Mouse (Mus musculus) testis, adult 2 months (tissue): ENCODE results near the gene Cd3e. TPM values are rescaled to one million over a fixed set of nuclear protein-coding genes. Genes with fewer than 3 reads are reported as not detected.
"Not testable (repeated sequence)": the region's sequence is repeated elsewhere in the genome, so short reads cannot be mapped to it uniquely, and the experiment has no call there.

Source experiments
- H3K27ac ChIP-seq: fragments of 200-500 bp; 2 replicates; pipeline ENCODE4 v1.5.1; 2012; ENCODE audit warnings: low read depth, low read length; ENCODE audit not compliant: control insufficient read depth, insufficient read depth
- H3K27me3 ChIP-seq: fragments of 200-500 bp; 2 replicates; pipeline ENCODE4 v1.6.1; 2012; ENCODE audit warnings: mild to moderate bottlenecking, low read length, moderate library complexity; ENCODE audit not compliant: control insufficient read depth, insufficient read depth
- H3K36me3 ChIP-seq: fragments of 200-500 bp; 2 replicates; pipeline ENCODE4 v1.6.1; 2012; ENCODE audit warnings: mild to moderate bottlenecking, low read length; ENCODE audit not compliant: control insufficient read depth, insufficient read depth
- H3K4me1 ChIP-seq: fragments of 200-500 bp; 2 replicates; pipeline ENCODE4 v1.6.1; 2012; ENCODE audit warnings: low read length; ENCODE audit not compliant: control insufficient read depth, insufficient read depth
- H3K4me3 ChIP-seq: fragments of 200-500 bp; 2 replicates; pipeline ENCODE4 v1.5.1; 2012; ENCODE audit warnings: low read depth, mild to moderate bottlenecking, low read length, moderate library complexity, mixed read lengths; ENCODE audit not compliant: control insufficient read depth
- CTCF ChIP-seq: fragments of 200-500 bp; IDR thresholded peaks from 2 replicates; pipeline ENCODE4 v1.5.1; 2012; ENCODE audit warnings: low read depth, mild to moderate bottlenecking, inconsistent platforms, low read length, moderate library complexity; ENCODE audit not compliant: control insufficient read depth, insufficient read depth, insufficient replicate concordance
- POLR2A ChIP-seq: fragments of 200-500 bp; IDR thresholded peaks from 2 replicates; pipeline ENCODE4 v1.6.1; 2012; ENCODE audit warnings: low read depth, mild to moderate bottlenecking, inconsistent platforms, low read length, moderate library complexity; ENCODE audit not compliant: control insufficient read depth
- polyA plus RNA-seq: library from polyadenylated mRNA; depleted of rRNA; stranded (reverse); fragments of >200 nt; gene quantifications from 2 replicates; pipeline ENCODE4 v1.2.3, GENCODE M21; 2012

Gene Cd3e
- polyA plus RNA-seq, 1 experiment, result 0.43 TPM

DNA sequence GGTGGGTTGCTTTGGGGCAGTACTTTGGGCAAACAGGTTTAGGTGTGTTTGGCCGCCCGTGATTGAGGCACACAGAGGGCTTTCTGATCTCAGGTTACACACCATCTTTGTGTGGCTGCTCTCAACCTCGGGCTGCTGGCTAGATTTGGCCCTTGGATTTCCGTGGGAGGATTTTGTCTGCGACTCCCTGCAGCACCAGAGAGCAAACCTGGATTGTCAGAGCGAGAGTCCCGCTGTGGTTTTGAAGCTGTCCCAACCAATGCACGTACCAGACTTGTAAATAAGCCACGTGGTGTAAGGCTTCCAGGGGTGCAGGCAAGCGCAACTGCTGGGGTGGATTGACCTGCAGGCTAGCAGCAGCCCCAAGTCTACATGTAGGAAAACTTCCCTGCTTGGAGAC, 33.5 kb upstream of the Cd3e start:
- Histone ChIP-seq H3K4me3 (no peak overlapping the region), H3K4me1 (peaks cover 19% of the 10 kb centered on the region), H3K27me3 (peaks cover 5% of the 10 kb centered on the region), H3K36me3 (no peaks in the 10 kb centered on the region), H3K27ac (no peak overlapping the region)
- no peak for TF ChIP-seq CTCF
- no peak for TF ChIP-seq POLR2A

DNA sequence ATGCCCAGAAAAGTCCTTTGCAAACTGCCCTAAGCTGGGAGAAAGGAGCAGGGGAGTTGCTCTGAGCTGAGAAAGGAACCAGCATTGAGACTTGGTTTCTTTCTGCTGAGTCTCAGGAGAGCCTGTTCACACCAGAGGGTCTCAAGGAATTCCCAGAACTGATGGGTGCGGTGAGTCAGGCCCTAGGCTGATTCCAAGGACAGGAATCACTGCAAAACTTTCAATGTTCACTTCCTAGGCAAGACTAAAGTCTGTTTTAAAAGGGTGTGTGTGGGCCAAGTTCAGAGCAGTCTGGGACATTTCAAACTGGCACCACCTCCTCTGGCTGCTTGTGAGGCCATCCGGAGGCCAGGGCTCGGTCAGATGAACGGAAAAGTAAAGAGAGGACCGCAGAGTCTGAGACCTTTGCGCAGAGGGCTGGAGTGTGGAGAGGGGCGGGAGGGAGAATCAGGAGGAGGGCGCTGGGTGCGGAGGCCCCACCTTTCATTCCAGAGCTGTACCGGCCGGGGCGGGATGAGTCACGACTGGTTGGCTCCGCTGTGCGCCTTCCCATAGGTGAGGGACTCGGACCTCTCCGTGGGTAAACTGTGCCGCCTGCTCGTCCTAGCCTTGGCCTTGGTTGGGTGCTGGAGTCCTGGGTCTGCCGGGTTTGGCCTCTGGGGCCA, 32.8 kb upstream of the Cd3e start:
- Histone ChIP-seq H3K4me3 (no peak overlapping the region), H3K36me3 (no peaks in the 10 kb centered on the region), H3K27me3 (peaks cover 5% of the 10 kb centered on the region), H3K4me1 (peaks cover 19% of the 10 kb centered on the region), H3K27ac (no peak overlapping the region)
- TF ChIP-seq POLR2A, result no peak
- TF ChIP-seq CTCF, result no peak

DNA sequence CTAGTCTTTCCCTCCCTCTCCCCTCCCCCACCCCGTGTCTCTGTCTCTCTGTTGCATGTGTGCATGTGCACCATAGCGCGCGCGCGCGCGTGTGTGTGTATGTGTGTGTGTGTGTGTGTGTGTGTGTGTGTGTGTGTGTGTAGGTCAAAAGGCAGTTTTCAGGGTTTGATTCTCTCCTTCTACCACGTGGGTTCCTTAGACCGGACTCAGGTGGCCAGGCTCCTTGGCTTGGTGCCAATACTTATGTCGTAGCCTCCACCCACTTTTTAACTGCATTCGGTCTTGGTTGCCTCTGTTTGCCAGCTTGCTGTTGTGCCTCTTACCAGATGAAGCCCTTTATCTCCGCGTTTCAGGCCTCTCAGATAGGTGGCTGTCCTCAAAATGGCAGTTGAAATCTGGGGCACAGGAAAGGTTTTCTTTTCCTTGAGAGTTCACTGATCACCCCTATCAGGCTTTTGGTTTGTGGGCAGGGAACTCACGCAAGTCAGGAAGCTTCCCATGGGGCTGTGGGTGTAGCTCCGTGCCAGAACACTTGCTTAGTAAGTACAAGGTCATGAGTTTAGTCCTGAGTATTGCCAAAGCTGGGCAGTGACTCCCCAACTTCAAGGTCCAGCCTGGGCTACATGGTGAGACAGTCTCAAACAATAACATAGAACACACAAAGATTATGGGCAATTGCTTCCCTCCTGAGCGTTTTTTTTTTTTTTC, 31.9 kb upstream of the Cd3e start:
- TF ChIP-seq POLR2A, result no peak
- no peak for TF ChIP-seq CTCF
- H3K27ac ChIP-seq, result no peak overlapping the region
- H3K4me1 ChIP-seq, result peaks cover 19% of the 10 kb centered on the region
- no peak overlapping the region for H3K4me3 ChIP-seq
- no peaks in the 10 kb centered on the region for H3K36me3 ChIP-seq
- peaks cover 5% of the 10 kb centered on the region for H3K27me3 ChIP-seq

DNA sequence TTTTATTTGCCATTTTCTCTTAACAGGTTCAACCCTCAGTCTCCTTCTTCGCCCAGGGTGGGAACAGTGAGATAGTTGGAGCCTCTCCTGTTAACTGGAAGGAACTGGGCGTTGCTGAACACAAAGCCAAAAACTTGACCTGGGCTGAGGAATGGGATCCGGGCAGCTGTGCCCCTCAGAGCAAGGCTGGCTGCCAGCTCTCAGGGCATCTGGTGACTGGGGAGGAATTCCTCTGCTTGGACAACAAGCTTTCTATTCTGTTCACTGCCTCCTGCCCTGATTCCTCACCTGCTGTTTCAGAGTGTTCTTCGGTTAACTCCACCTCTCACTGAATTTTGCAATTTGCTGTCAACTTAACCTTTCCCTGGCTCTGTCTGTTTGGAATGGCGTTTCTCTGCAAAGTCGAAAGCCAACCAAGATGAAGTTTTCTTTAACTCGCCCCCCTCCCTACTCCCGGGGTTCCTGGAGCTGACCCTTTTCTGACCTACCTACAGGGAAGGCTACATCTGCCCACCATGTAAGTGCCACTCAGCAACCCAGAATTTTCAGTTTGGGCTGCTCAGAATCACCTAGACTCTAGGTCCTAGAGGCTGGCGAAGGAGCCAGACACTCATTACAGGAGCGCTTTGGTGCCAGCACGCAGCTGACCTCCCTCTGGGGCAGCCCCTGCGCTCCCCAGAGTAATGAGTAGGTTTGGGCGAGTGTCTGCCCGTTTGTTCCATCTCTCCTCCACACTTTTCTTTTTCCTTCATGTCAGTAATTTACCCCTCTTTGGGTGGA, 30.8 kb upstream of the Cd3e start:
- Histone ChIP-seq H3K27ac (no peak overlapping the region), H3K36me3 (no peaks in the 10 kb centered on the region), H3K4me1 (peaks cover 19% of the 10 kb centered on the region), H3K4me3 (no peak overlapping the region), H3K27me3 (peaks cover 5% of the 10 kb centered on the region)
- TF ChIP-seq CTCF (no peak), POLR2A (no peak)

DNA sequence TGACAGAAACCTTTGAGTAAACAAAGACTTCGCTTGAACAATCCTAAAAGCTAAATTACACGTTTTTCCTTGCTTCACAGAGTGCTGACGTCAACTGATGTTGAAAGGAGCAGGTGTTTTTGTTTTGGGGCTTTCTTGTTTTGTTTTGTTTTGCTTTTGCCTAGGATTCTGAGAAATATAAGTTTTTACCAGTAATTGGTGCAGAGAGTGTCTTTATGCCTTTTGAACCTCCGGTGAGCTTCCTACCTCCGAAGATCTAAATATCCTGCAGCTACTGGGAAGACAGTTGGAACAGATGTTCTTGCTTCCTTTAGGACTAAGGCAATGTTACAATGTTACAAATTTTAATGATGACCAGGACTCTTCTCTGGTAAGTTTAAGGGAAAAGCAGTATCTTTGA, 30.1 kb upstream of the Cd3e start, which contains the start of gene Mpzl2:
Mpzl2 (plus strand) TSS at position 301 of the 400 bp plus-strand sequence.
- H3K36me3 ChIP-seq, result no peaks in the 10 kb centered on the region
- peaks cover 5% of the 10 kb centered on the region for H3K27me3 ChIP-seq
- H3K4me1 ChIP-seq, result peaks cover 19% of the 10 kb centered on the region
- TF ChIP-seq CTCF (no peak), POLR2A (no peak)
- H3K27ac ChIP-seq, result no peak within 1 kb of the TSS
- no peak within 1 kb of the TSS for H3K4me3 ChIP-seq

DNA sequence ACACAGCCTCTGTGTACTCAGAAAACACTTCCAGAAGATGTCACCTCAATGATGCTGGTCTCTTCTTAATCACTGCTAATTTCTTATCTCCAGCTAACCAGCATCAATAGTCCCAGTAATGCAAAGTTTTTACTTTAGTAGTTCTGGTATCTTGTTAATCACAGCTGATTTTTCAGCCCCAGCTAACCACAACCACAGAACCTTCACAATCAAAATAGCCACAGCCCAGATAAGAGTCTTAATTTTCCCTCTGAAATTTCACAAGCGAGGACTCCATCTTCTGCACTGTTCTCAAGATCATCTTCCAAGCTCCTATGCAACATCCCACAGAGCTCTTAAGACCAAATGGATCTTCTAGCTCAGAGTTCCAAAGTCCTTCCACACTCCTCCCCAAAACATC, 28.4 kb upstream of the Cd3e start:
- H3K4me3 ChIP-seq, H3K4me1 ChIP-seq, H3K27ac ChIP-seq, H3K27me3 ChIP-seq, H3K36me3 ChIP-seq: not testable (repeated sequence)

DNA sequence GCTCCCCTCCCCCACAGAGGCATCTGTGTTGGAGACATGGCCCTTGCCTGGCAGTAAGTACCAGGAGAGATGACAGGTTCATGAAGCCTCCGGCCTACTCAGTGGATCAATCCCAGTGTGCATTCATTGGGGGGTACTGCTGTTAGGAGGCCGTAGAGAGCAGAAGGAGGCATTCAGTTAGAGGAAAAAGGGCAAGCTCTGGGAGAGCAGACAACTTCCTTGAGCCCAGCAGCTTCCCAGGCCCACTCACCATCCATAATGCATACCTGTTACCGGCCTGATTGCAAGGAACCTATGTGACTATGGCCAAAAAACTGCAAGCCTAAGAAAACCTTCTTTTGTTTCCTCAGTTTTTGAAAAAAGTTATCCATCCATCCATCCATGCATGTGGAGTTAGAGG, 25.1 kb upstream of the Cd3e start:
- Histone ChIP-seq H3K27me3 (no peaks in the 10 kb centered on the region), H3K4me1 (no peaks in the 10 kb centered on the region), H3K36me3 (no peaks in the 10 kb centered on the region), H3K4me3 (no peak overlapping the region), H3K27ac (no peak overlapping the region)
- TF ChIP-seq POLR2A, result no peak
- no peak for TF ChIP-seq CTCF
